Mouse (Mus musculus): ENCODE results near the gene Praf2. TPM values are rescaled to one million over a fixed set of nuclear protein-coding genes. Genes with fewer than 3 reads are reported as not detected.

The Praf2 gene
- total and polyA plus RNA-seq, 3 experiments, result 25.7 to 49.1 (median 40.6) TPM

DNA sequence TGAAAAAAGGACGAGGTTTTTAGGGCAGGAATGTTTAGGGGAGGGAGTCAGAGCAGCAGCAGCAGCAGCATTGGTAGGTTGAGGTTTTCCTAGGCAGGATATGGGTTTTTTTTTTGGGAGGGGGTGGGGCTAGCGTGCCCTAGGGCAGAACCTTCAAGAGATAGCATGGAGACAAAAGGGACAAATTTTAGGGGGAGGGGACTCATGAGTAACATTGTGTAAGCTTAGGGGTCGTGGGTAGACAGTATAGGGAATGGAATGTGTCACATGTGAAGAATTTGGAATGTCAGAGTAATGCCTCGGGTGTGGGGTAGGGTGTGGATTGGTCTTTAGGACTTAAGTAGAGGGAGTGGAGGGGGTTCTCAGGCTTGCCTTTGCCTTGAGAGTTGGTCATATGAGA, 5.5 kb upstream of the Praf2 start:
- Histone ChIP-seq H3K4me1 (ENCODE audit: control insufficient read depth in 1 of 2, insufficient read depth in 2 of 2) (peaks cover 8 to 19% of the 10 kb centered on the region in 2 experiments), H3K4me2 (ENCODE audit: insufficient read depth, low read depth, poor library complexity, severe bottlenecking) (peak overlapping the region; percentile 93), H3K36me3 (replicated peaks in 1 of 2; ENCODE audit: control insufficient read depth in 1 of 2, insufficient read depth in 1 of 2, low read length in 1 of 2) (peaks cover 28 to 41% of the 10 kb centered on the region in 2 experiments), H3K27ac (ENCODE audit: insufficient read depth, low read depth) (no peak overlapping the region), H3K4me3 (replicated peaks in 1 of 3; ENCODE audit: low read depth in 2 of 3, low read length in 2 of 3, poor library complexity in 1 of 3) (peak overlapping the region; percentile 68 to 90 (median 75)), H3K9me3 (replicated peaks; ENCODE audit: low read length) (no peaks in the 10 kb centered on the region), H3K9ac (ENCODE audit: insufficient read depth, low read depth) (peak overlapping the region; percentile 86), H3K79me2 (replicated peaks; ENCODE audit: control insufficient read depth, extremely low read depth, insufficient read depth, poor library complexity, severe bottlenecking) (peaks cover 9% of the 10 kb centered on the region), H3K27me3 (replicated peaks) (no peaks in the 10 kb centered on the region)
- dilution Hi-C loops (cut with MboI; ENCODE audit: extremely low pct_ligation_motif_present, extremely low pct_unique_long_range_greater_than_20kb, low sequenced_read_pairs), result no loop called here
- TF ChIP-seq JUN (IDR thresholded peaks at IDR 0.05; ENCODE audit: insufficient read depth, low read depth, low read length) (no peak), JUND (conservative IDR thresholded peaks at IDR 0.05; ENCODE audit: low read depth, low read length) (no peak), USF1 (IDR thresholded peaks at IDR 0.05; ENCODE audit: low read depth, low read length) (no peak), E2F4 (IDR thresholded peaks at IDR 0.05; ENCODE audit: insufficient replicate concordance, low read depth, low read length) (no peak), RAD21 (IDR thresholded peaks at IDR 0.05; ENCODE audit: low read depth, low read length) (no peak)
- no peak for DNase-seq (ENCODE audit: extremely low read depth)
- in situ Hi-C loops (cut with MboI; ENCODE audit: low pct_ligation_motif_present, low pct_unique_long_range_greater_than_20kb, low sequenced_read_pairs), result no loop called here

DNA sequence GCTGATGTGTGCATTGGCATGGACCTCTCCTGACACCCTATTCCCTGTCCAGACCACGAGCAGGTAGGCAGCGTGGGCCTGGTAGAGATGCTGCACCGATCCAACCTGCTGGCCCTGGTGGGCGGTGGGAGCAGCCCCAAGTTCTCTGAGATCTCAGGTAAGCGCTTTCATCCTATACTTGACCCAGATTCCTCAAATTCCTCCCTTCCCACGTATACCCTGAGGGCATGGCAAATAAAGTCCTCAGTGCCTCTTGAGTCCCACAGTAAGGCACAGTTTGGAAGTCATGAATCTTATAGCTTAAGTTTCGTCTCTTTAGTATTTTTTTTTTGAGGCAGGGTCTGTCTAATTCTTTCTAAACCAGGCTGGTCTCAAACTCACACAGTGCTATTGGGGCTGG, 4.1 kb upstream of the Praf2 start:
- Histone ChIP-seq H3K79me2 (replicated peaks; ENCODE audit: control insufficient read depth, extremely low read depth, insufficient read depth, poor library complexity, severe bottlenecking) (peaks cover 13% of the 10 kb centered on the region), H3K9me3 (replicated peaks; ENCODE audit: low read length) (no peaks in the 10 kb centered on the region), H3K27me3 (replicated peaks) (no peaks in the 10 kb centered on the region), H3K9ac (ENCODE audit: insufficient read depth, low read depth) (no peak overlapping the region), H3K4me1 (ENCODE audit: control insufficient read depth in 1 of 2, insufficient read depth in 2 of 2) (peaks cover 9 to 20% of the 10 kb centered on the region in 2 experiments), H3K36me3 (replicated peaks in 1 of 2; ENCODE audit: control insufficient read depth in 1 of 2, insufficient read depth in 1 of 2, low read length in 1 of 2) (peaks cover 28 to 41% of the 10 kb centered on the region in 2 experiments), H3K4me2 (ENCODE audit: insufficient read depth, low read depth, poor library complexity, severe bottlenecking) (no peak overlapping the region), H3K27ac (ENCODE audit: insufficient read depth, low read depth) (no peak overlapping the region), H3K4me3 (replicated peaks in 1 of 3; ENCODE audit: low read depth in 2 of 3, low read length in 2 of 3, poor library complexity in 1 of 3) (no peak overlapping the region)
- in situ Hi-C loops (cut with MboI; ENCODE audit: low pct_ligation_motif_present, low pct_unique_long_range_greater_than_20kb, low sequenced_read_pairs), result no loop called here
- DNase-seq (ENCODE audit: extremely low read depth), result no peak
- dilution Hi-C loops (cut with MboI; ENCODE audit: extremely low pct_ligation_motif_present, extremely low pct_unique_long_range_greater_than_20kb, low sequenced_read_pairs), result no loop called here
- TF ChIP-seq IRF4 (IDR thresholded peaks at IDR 0.05; ENCODE audit: low read depth, low read length) (no peak), RCOR1 (conservative IDR thresholded peaks at IDR 0.05; ENCODE audit: low read depth, low read length) (no peak), SMC3 (IDR thresholded peaks at IDR 0.05; ENCODE audit: low read depth, low read length) (no peak), PAX5 (IDR thresholded peaks at IDR 0.05; ENCODE audit: low read length) (no peak), E2F4 (IDR thresholded peaks at IDR 0.05; ENCODE audit: insufficient replicate concordance, low read depth, low read length) (no peak), MAFK (IDR thresholded peaks at IDR 0.05; ENCODE audit: insufficient replicate concordance, low read length) (no peak), USF2 (conservative IDR thresholded peaks at IDR 0.05; ENCODE audit: low read depth, low read length) (no peak), GABPA (IDR thresholded peaks at IDR 0.05; ENCODE audit: insufficient replicate concordance, low read depth, low read length) (no peak), CTCF (conservative IDR thresholded peaks at IDR 0.05 in 1 of 2, IDR thresholded peaks at IDR 0.05 in 1 of 2; ENCODE audit: low read depth in 2 of 2, low read length in 2 of 2) (no peak), TCF12 (IDR thresholded peaks at IDR 0.05; ENCODE audit: low read depth, low read length) (no peak), ZNF384 (IDR thresholded peaks at IDR 0.05; ENCODE audit: low read depth, low read length) (no peak), POLR2A (IDR thresholded peaks at IDR 0.05; ENCODE audit: low read depth, low read length) (no peak), ELF1 (IDR thresholded peaks at IDR 0.05; ENCODE audit: low read depth, low read length) (no peak), BHLHE40 (IDR thresholded peaks at IDR 0.05; ENCODE audit: low read depth, low read length) (no peak), ZMIZ1 (IDR thresholded peaks at IDR 0.05; ENCODE audit: low read depth, low read length) (no peak), UBTF (IDR thresholded peaks at IDR 0.05; ENCODE audit: low read depth, low read length) (no peak), MAX (IDR thresholded peaks at IDR 0.05; ENCODE audit: low read length) (no peak)

Measured in CH12.LX (cell line).